Mouse (Mus musculus): Measurements from ENCODE around the gene Apobec2.
"Not testable (repeated sequence)": the region's sequence is repeated elsewhere in the genome, so short reads cannot be mapped to it uniquely, and the experiment has no call there.

The Apobec2 gene

GRCm38 (mm10) chr17:48432158-48432980 is at the start of gene Apobec2:
TSS of gene Apobec2 (minus strand) at chr17:48432930.
- DNase-seq = no peak

DNA sequence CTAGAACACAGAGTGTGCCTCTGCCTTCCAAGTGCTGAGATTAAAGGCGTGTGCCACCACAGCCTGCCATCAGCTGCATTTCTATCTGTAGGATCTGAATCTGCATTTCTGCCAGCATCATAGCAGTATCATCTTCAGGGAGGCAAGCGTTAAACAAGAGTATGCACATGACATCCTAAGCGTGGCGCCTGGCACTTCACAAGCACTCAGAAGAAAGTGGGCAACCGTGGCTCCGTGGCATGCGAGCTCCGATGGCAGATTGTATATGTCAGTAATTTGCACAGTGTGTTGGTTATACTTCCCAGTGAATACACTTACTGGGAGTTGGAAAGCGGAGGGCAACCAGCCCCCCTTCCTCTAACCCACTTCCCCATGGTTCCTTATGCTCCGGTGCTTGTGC is 47.2 kb upstream of the Apobec2 start:
- DNase-seq = no peak

GRCm38 (mm10) chr17:48475444-48475843 is 42.7 kb upstream of the Apobec2 start:
- DNase-seq = no peak

GRCm38 (mm10) chr17:48474282-48474681 is 41.6 kb upstream of the Apobec2 start:
- DNase-seq = not testable (repeated sequence)

- DNase-seq = peak; percentile 85
Measured at GRCm38 (mm10) chr17:48467395-48468231, 34.9 kb upstream of the Apobec2 start.

DNA sequence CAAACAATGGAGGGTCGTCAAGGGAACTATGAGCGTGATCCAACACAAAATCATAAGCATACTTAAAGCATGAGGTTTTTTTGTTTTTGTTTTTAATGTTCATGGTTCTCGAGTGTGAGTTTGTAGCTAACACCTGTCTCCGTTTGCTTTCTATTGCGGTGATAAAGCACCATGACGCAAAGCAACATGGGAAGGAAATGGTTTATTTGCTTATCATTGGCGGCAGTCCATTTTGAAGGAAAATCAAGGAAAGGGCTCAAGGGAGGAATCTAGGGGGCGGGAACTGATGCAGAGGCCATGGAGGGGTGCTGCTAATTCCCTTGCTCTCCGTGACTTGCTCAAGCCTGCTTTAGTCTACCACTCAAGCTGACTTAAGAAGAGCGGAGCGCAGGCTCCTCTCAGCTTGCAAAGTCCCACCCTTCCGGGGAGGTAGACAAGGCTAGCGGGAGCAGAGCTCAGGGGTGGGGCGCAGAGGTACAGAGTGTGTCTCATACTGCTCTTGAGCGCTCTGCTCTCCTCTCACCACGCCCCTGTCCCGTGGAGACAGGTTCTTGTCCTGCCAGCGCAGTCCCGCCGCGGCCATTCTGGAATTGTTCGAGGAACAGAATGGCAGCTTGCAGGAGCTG is 34.2 kb upstream of the Apobec2 start:
- DNase-seq = no peak

DNA sequence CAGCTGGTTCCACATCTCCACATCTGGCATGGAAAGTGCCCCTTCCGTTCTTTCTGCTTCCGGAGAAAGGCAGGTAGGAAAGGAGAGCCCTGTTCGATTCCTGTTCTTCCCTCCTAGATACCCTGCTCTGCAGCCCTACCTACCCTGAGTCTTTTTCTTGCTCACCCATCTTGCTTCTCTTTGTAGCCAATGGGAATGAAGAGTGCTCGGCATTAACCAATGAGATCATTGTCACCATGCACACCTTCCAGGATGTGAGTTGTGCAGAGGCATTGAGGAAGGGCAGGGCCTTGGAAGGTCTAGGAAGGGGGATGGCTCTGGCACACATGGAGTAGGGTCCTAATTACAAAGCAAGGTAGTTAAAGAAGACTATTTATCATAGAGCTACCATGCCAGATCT is 30.7 kb upstream of the Apobec2 start:
- no peak for DNase-seq

- DNase-seq = no peak
Measured at GRCm38 (mm10) chr17:48462096-48462495, 29.4 kb upstream of the Apobec2 start.

DNA sequence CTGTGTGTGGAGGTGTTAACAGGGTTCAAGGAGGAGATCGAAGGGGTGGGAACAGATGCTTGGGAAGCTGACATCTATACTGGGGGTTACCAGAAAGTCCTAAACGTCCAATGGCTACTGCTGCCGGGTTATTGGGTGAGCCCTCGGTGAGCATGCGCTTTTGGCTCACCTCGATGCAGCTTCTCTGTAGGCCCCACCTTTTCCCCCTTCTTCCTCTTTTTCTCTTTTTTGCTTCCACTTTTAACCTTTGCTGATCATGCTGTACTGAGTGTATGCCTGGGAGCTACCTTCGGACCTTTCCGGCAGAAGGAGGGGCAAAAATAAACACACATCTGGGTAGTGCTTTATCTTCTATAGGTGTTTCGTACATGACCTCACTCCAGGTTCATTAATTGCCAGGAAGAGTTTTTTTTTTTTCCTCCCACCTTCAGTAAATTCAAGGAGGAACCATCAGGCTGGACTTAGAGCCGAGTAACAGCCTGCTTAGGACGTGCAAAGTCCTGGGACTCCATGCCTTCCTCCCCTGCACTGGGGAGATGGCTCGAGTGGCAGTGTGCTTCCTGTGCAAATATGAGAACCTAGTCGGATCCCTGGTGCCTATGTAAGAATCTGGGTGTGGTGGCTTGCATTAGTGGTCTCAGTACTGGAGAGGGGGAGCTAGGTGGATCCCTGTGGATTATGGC is 25.4 kb upstream of the Apobec2 start:
- no peak for DNase-seq

DNA sequence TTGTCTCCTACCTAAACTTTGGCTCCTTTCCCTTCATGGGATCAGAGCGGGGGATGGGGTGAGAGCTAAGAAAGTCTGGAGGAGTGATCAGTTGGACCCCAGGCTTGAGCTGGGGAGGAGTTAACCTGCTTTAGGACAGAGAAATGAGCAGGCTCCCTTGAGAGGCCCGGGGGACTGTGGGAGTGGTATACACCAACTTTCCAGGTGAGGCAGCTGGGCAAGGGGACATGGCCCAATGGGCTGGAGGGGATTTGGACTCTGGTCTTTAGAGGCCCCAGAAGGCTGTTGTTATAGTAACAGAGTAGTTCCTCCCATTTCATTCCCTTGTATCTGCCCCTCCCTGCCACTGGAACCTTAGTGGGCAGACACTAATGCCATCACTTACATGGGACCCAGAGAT is 23.2 kb upstream of the Apobec2 start:
- no peak for DNase-seq

DNA sequence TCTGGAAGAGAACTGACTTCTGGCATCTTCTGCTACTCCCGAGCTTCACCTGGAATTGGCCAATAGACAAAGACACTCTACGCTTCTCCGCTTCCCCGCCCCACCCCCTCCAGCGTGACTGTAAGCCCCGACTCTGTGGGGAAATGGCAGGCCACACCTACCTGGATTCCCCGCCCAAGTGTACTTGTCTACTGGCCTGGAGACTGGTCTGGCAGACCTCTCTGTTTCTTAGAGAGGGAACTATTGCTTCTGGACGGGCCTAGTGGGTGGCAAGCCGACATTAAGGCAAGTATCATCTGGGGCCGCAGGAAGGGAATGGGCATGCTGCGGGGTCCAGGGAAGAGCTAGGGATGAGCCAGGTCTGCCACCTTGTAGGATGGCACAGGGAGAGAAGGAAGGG is 22.0 kb upstream of the Apobec2 start, which contains the start of gene Unc5cl:
Gene Unc5cl (plus strand): TSS at position 214 of the 400 bp plus-strand sequence.
- no peak for DNase-seq

DNA sequence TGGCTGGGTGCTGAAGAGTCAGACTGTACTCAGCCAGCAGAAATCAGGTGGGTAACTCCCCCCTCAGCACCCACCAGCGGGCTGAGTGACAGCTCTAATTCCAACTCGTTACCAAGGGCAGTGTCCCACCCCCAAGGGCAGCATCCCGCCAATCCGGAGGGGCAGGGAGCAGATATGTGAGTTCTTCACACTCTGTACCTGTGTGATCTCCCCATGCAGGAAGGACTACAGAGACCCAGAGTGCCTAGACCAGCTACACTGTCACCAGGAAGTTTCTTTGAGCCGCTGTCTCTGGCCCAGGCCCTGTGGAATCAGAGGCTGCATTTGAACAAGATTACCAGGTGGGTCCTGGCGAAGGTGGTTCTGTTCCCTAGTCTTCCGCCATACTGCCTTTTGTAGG is 21.5 kb upstream of the Apobec2 start:
- no peak for DNase-seq

GRCm38 (mm10) chr17:48453489-48453888 is 20.8 kb upstream of the Apobec2 start:
- DNase-seq = no peak

- no peak for DNase-seq
Measured at GRCm38 (mm10) chr17:48451753-48452444, 19.2 kb upstream of the Apobec2 start.

DNA sequence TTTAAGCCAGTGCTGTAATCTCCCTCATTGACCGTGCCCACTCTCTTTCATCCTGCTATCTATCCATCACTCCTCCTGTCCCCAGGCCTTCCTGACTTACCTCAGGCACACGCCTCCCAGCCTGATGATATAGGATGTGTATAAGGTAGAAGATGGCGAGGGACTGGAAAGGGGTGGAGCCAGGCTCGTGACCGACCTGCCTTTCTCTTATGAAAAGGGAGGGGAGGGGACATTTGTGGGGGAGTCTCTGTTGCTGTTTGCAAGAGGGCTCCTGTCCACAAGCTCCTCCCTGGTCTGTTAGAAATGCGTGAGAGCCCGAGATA is 18.6 kb upstream of the Apobec2 start, which contains the start of gene Tspo2:
Gene Tspo2 (minus strand): TSS at position 170 of the 323 bp plus-strand sequence.
- no peak for DNase-seq

- DNase-seq = no peak
Measured at GRCm38 (mm10) chr17:48450666-48451352, 18.1 kb upstream of the Apobec2 start.

- no peak for DNase-seq
Measured at GRCm38 (mm10) chr17:48447675-48448074, 14.9 kb upstream of the Apobec2 start.

DNA sequence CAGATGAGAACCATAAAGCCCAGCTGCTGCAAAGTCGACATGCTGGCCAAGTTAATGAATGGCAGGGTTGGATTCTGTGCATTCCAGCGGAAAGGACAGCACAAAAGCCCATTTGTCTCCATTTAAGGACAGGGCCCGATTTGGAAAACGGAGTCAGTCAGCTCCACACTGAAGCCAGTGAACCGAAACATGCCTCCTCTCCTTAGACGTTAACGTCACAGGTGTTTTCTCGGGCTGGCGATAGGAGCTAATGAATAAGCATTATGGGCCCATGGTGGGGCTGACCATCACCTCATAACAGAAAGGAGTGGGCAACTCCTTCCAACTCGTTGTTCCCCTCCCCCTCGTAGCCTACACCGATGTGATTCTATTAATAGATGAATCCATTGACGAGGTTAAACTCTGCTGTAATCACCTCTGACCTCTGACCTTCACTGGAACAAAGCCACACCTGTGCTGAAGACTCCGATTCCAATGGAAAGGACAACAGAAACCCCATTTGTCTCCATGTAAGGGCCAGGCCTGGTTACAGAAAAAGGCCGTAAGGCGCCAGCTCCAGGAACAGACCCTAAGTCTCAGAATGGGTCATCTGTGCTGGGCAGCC is 10.9 kb upstream of the Apobec2 start:
- no peak for DNase-seq

DNA sequence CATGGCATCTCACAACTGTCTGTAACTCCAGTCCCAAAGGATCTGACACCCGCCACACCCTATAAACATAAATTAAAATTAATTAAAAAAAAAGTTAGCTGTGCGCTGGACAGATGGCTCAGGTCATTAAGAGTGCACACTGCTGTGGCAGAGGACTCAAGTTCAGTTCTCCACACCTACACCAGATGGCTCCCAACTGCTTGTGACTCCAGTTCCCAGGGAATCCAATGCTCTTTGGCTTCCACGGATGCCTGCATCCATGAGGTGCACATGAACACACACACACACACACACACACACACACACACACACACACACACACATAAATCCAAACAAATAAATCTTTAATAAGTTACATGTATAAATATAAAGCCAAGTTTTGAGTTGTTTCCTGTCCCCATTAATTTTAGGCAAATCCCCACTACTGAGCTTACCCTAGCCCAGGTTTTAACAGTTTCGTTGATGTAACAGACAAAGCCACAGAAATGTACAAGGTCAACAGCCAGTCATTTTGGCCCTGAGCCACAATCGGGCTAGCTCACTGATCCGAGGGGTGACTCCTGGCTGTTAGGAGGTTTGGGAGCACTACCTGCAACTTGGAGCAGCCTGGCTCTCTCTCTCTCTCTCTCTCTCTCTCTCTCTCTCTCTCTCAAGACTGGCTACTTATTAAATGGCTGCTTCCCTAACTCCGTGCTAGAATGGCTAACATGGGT is 10.2 kb upstream of the Apobec2 start:
- no peak for DNase-seq

GRCm38 (mm10) chr17:48437421-48437911 is 4.7 kb upstream of the Apobec2 start:
- no peak for DNase-seq

Measured in right cerebral cortex, postnatal 25 days (tissue).